Mouse (Mus musculus) myocyte (in vitro differentiated cells): ENCODE results near the gene Atp2b2. TPM values are rescaled to one million over a fixed set of nuclear protein-coding genes. Genes with fewer than 3 reads are reported as not detected.

Source experiments
- H3K27me3 ChIP-seq: one replicate; pipeline ENCODE4 v1.6.1; 2011; ENCODE audit not compliant: control insufficient read depth, insufficient read depth, insufficient read length
- H3K36me3 ChIP-seq: one replicate; pipeline ENCODE4 v1.6.1; 2011; ENCODE audit not compliant: control insufficient read depth, insufficient read depth
- H3K4me2 ChIP-seq: one replicate; pipeline ENCODE4 v1.6.1; 2011; ENCODE audit warnings: low read depth, control low read depth
- H3K4me3 ChIP-seq: one replicate; pipeline ENCODE4 v1.5.1; 2011; ENCODE audit warnings: mild to moderate bottlenecking, control low read depth, moderate library complexity
- H3K79me2 ChIP-seq: one replicate; pipeline ENCODE4 v1.6.1; 2011; ENCODE audit not compliant: control insufficient read depth, insufficient read depth
- H3ac ChIP-seq: one replicate; pipeline ENCODE4 v1.6.1; 2011; ENCODE audit not compliant: control insufficient read depth, insufficient read length
- CEBPB ChIP-seq: IDR thresholded peaks from 2 replicates; pipeline ENCODE4 v1.6.1; 2011; ENCODE audit warnings: mild to moderate bottlenecking, moderate library complexity; ENCODE audit not compliant: poor library complexity, insufficient read depth, severe bottlenecking
- E2F4 ChIP-seq: IDR thresholded peaks from one replicate; pipeline ENCODE4 v1.6.1; 2011; ENCODE audit warnings: mild to moderate bottlenecking, control low read depth, moderate library complexity; ENCODE audit not compliant: insufficient read depth
- MAX ChIP-seq: IDR thresholded peaks from one replicate; pipeline ENCODE4 v1.6.1; 2011; ENCODE audit warnings: low read depth, mild to moderate bottlenecking, control low read depth
- MYOD1 ChIP-seq, 3 experiments: IDR thresholded peaks; one replicate each; pipeline ENCODE4 v1.6.1; 2011; ENCODE audit warnings: control low read depth in 2 of 3, low read depth in 2 of 3, mild to moderate bottlenecking in 2 of 3, moderate library complexity in 1 of 3; ENCODE audit not compliant: insufficient read length in 2 of 3, control insufficient read depth in 1 of 3
- MYOG ChIP-seq, 3 experiments: IDR thresholded peaks; one replicate each; pipeline ENCODE4 v1.6.1; 2011; ENCODE audit warnings: control low read depth in 2 of 3, low read depth in 2 of 3, mild to moderate bottlenecking in 2 of 3; ENCODE audit not compliant: insufficient read length in 2 of 3, control insufficient read depth in 1 of 3, insufficient read depth in 1 of 3
- POLR2A ChIP-seq: IDR thresholded peaks from one replicate; pipeline ENCODE4 v1.6.1; 2011; ENCODE audit warnings: low read depth, mild to moderate bottlenecking, control low read depth, moderate library complexity; ENCODE audit not compliant: insufficient read length
- POLR2AphosphoS2 ChIP-seq: IDR thresholded peaks from one replicate; pipeline ENCODE4 v1.6.1; 2011; ENCODE audit warnings: low read depth, control low read depth; ENCODE audit not compliant: insufficient read length
- REST ChIP-seq: IDR thresholded peaks from one replicate; pipeline ENCODE4 v1.6.1; 2011; ENCODE audit warnings: mild to moderate bottlenecking, control low read depth, moderate library complexity; ENCODE audit not compliant: insufficient read depth, insufficient read length
- SRF ChIP-seq: IDR thresholded peaks from one replicate; pipeline ENCODE4 v1.6.1; 2011; ENCODE audit warnings: low read depth; ENCODE audit not compliant: control insufficient read depth, insufficient read length
- TCF12 ChIP-seq: IDR thresholded peaks from one replicate; pipeline ENCODE4 v1.6.1; 2011; ENCODE audit warnings: mild to moderate bottlenecking, control low read depth; ENCODE audit not compliant: poor library complexity, insufficient read depth, severe bottlenecking
- TCF3 ChIP-seq: IDR thresholded peaks from one replicate; pipeline ENCODE4 v1.6.1; 2011; ENCODE audit warnings: low read depth, control low read depth; ENCODE audit not compliant: insufficient read length
- USF1 ChIP-seq: IDR thresholded peaks from one replicate; pipeline ENCODE4 v1.6.1; 2011; ENCODE audit warnings: low read depth, mild to moderate bottlenecking, control low read depth, moderate library complexity
- polyA plus RNA-seq: library from polyadenylated mRNA; unstranded; fragments of >200 nt; fragmentation: generic; extraction: Trizol; gene quantifications from one replicate; pipeline ENCODE4 v1.2.1, GENCODE M21; 2012; ENCODE audit warnings: missing spikeins

Gene Atp2b2
- polyA plus RNA-seq, 1 experiment = not detected

GRCm38 (mm10) chr6:113876585-113876984, 165.8 kb downstream of the Atp2b2 start:
- H3K36me3 ChIP-seq = no peaks in the 10 kb centered on the region
- no peak overlapping the region for H3ac ChIP-seq
- no peak overlapping the region for H3K4me3 ChIP-seq
- no peak for TF ChIP-seq CEBPB
- no peak for TF ChIP-seq MYOG (IDR thresholded peaks at IDR 0.05; ENCODE audit: control insufficient read depth in 1 of 3, insufficient read depth in 1 of 3, insufficient read length in 2 of 3, low read depth in 2 of 3)
- no peak for TF ChIP-seq MAX
- TF ChIP-seq TCF12 = no peak
- no peak for TF ChIP-seq SRF
- TF ChIP-seq POLR2A = no peak
- no peak for TF ChIP-seq E2F4
- no peak for TF ChIP-seq TCF3
- no peak for TF ChIP-seq REST
- TF ChIP-seq MYOD1 (IDR thresholded peaks at IDR 0.05; ENCODE audit: control insufficient read depth in 1 of 3, insufficient read length in 2 of 3, low read depth in 2 of 3) = no peak
- TF ChIP-seq USF1 = no peak
- no peak for TF ChIP-seq POLR2AphosphoS2
- peaks cover 12% of the 10 kb centered on the region for H3K27me3 ChIP-seq
- no peaks in the 10 kb centered on the region for H3K79me2 ChIP-seq
- H3K4me2 ChIP-seq = no peak overlapping the region

- H3K4me3 ChIP-seq = no peak overlapping the region
- no peak overlapping the region for H3K4me2 ChIP-seq
- no peaks in the 10 kb centered on the region for H3K79me2 ChIP-seq
- no peaks in the 10 kb centered on the region for H3K36me3 ChIP-seq
- peaks cover 26% of the 10 kb centered on the region for H3K27me3 ChIP-seq
- H3ac ChIP-seq = no peak overlapping the region
- no peak for TF ChIP-seq POLR2AphosphoS2
- TF ChIP-seq CEBPB = no peak
Observed at GRCm38 (mm10) chr6:113875201-113875600, 167.2 kb downstream of the Atp2b2 start.

- no peak overlapping the region for H3ac ChIP-seq
- no peak overlapping the region for H3K4me3 ChIP-seq
- H3K27me3 ChIP-seq = peaks cover 47% of the 10 kb centered on the region
- H3K4me2 ChIP-seq = no peak overlapping the region
- TF ChIP-seq TCF3 (no peak), MAX (no peak), MYOG (IDR thresholded peaks at IDR 0.05; ENCODE audit: control insufficient read depth in 1 of 3, insufficient read depth in 1 of 3, insufficient read length in 2 of 3, low read depth in 2 of 3) (no peak), E2F4 (no peak), SRF (no peak), REST (no peak), TCF12 (no peak), CEBPB (no peak), MYOD1 (IDR thresholded peaks at IDR 0.05; ENCODE audit: control insufficient read depth in 1 of 3, insufficient read length in 2 of 3, low read depth in 2 of 3) (no peak), USF1 (no peak), POLR2AphosphoS2 (no peak), POLR2A (no peak)
- no peaks in the 10 kb centered on the region for H3K79me2 ChIP-seq
- H3K36me3 ChIP-seq = no peaks in the 10 kb centered on the region
Observed at GRCm38 (mm10) chr6:113872654-113873053, 169.8 kb downstream of the Atp2b2 start.

- Histone ChIP-seq H3K36me3 (no peaks in the 10 kb centered on the region), H3ac (no peak overlapping the region), H3K79me2 (no peaks in the 10 kb centered on the region), H3K27me3 (peaks cover 65% of the 10 kb centered on the region), H3K4me3 (no peak overlapping the region), H3K4me2 (no peak overlapping the region)
- TF ChIP-seq E2F4 (no peak), USF1 (no peak), TCF3 (no peak), CEBPB (no peak), TCF12 (no peak), MYOD1 (IDR thresholded peaks at IDR 0.05; ENCODE audit: control insufficient read depth in 1 of 3, insufficient read length in 2 of 3, low read depth in 2 of 3) (no peak), SRF (no peak), MYOG (IDR thresholded peaks at IDR 0.05; ENCODE audit: control insufficient read depth in 1 of 3, insufficient read depth in 1 of 3, insufficient read length in 2 of 3, low read depth in 2 of 3) (no peak), POLR2AphosphoS2 (no peak), MAX (no peak), POLR2A (no peak), REST (no peak)
Observed at GRCm38 (mm10) chr6:113870775-113871174, 171.6 kb downstream of the Atp2b2 start.

GRCm38 (mm10) chr6:113868552-113868951, 173.9 kb downstream of the Atp2b2 start:
- no peak for TF ChIP-seq REST
- TF ChIP-seq MAX = no peak
- no peak for TF ChIP-seq USF1
- TF ChIP-seq POLR2AphosphoS2 = no peak
- TF ChIP-seq SRF = no peak
- Histone ChIP-seq H3K4me3 (no peak overlapping the region), H3ac (no peak overlapping the region), H3K36me3 (no peaks in the 10 kb centered on the region), H3K79me2 (no peaks in the 10 kb centered on the region), H3K4me2 (no peak overlapping the region), H3K27me3 (peaks cover 76% of the 10 kb centered on the region)
